In the genomic region with DNA sequence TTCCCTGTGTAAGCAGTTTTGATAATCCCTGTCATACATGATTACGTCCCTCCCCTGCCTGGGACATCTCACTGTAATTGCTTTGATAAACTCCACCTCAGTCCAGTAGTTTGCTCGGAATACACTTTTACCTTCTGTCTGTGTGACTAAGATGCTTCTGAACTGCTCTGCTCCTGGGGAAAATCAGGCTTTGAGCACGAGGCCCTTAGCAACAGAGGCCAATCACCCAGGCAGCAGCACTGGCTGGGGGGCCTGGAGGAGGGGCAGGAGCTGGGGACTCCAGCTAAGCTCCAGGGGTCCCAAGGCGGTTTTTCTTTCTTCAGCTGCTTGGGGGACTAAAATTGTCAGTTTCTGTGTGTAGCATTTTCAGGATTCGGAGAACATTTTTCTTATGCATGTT, we compare ENCODE assay signal across 15 mouse cellular contexts.
"Had no signal": no experiment of that assay in that cellular context is flagged by ENCODE, and none has a peak within 500 bp of the region (broad histone marks: within the 10 kb centered on the region; RNA-seq: fewer than 3 reads in every experiment).

No protein-coding gene starts in this region.

- H3K4me3 ChIP-seq: layer of hippocampus, adult 2 months; limb, embryonic 10.5 days; liver, embryonic 15.5 days; myocyte; neural tube, embryonic 12.5 days had no signal

- H3K9ac ChIP-seq: liver, embryonic 15.5 days; neural tube, embryonic 12.5 days had no signal

- H3K27me3 ChIP-seq: liver, embryonic 15.5 days; neural tube, embryonic 12.5 days had no signal

- H3K27ac ChIP-seq: kidney, postnatal 0 days; layer of hippocampus, adult 2 months; limb, embryonic 10.5 days; liver, embryonic 15.5 days; neural tube, embryonic 12.5 days; stomach, postnatal 0 days had no signal

- H3K4me2 ChIP-seq: liver, embryonic 11.5 days; liver, embryonic 15.5 days; neural tube, embryonic 12.5 days had no signal

- H3K9me3 ChIP-seq: limb, embryonic 10.5 days; liver, embryonic 15.5 days; neural tube, embryonic 12.5 days had no signal

- H3K36me3 ChIP-seq: limb, embryonic 10.5 days; liver, embryonic 15.5 days; neural tube, embryonic 12.5 days had no signal

- ATAC-seq: intestine, postnatal 0 days; lung, postnatal 0 days had no signal

- H3K4me1 ChIP-seq: liver, embryonic 15.5 days had no signal

- DNase-seq: kidney, adult 8-10 months; kidney, postnatal 36 days; lung, adult 2 months; lung, postnatal 36 days; thymus, postnatal 14 days had no signal
